Mouse (Mus musculus) lung, embryonic 14.5 days (tissue): ENCODE data around the gene Gbe1. TPM values are rescaled to one million over a fixed set of nuclear protein-coding genes. Genes with fewer than 3 reads are reported as not detected.

ENCODE experiments used
- ATAC-seq: fragments of 200-750 bp; cut with Nextera tagmentation; 2 replicates; pipeline ENCODE4 v1.8.0; 2017; ENCODE audit warnings: mild to moderate bottlenecking, moderate TSS enrichment, moderate library complexity; ENCODE audit not compliant: insufficient read depth
- DNase-seq: peaks from one replicate; pipeline ENCODE4 v3.0.0-alpha.2; 2015
- H3K27ac ChIP-seq: fragments of 300-500 bp; sonication (generic); 2 replicates; pipeline ENCODE4 v1.5.1; 2014; ENCODE audit warnings: low read depth, mild to moderate bottlenecking, moderate library complexity
- H3K27me3 ChIP-seq: fragments of 300-500 bp; sonication (generic); 2 replicates; pipeline ENCODE4 v1.6.1; 2014; ENCODE audit warnings: low read length, control low read depth; ENCODE audit not compliant: insufficient read depth
- H3K36me3 ChIP-seq: fragments of 300-500 bp; sonication (generic); 2 replicates; pipeline ENCODE4 v1.6.1; 2014; ENCODE audit warnings: control low read depth; ENCODE audit not compliant: insufficient read depth
- H3K4me1 ChIP-seq: fragments of 300-500 bp; sonication (generic); 2 replicates; pipeline ENCODE4 v1.6.1; 2014; ENCODE audit warnings: antibody characterized with exemption, control low read depth; ENCODE audit not compliant: insufficient read depth
- H3K4me2 ChIP-seq: fragments of 300-500 bp; sonication (generic); 2 replicates; pipeline ENCODE4 v1.6.1; 2014; ENCODE audit warnings: mild to moderate bottlenecking
- H3K4me3 ChIP-seq: fragments of 300-500 bp; sonication (generic); 2 replicates; pipeline ENCODE4 v1.5.1; 2014; ENCODE audit warnings: low read depth, low read length
- H3K9ac ChIP-seq: fragments of 300-500 bp; sonication (generic); 2 replicates; pipeline ENCODE4 v1.6.1; 2014
- H3K9me3 ChIP-seq: fragments of 300-500 bp; sonication (generic); 2 replicates; pipeline ENCODE4 v1.6.1; 2016; ENCODE audit warnings: low read depth, low read length, control low read depth
- CTCF ChIP-seq: IDR thresholded peaks from 2 replicates; pipeline ENCODE4 v1.5.1; 2016; ENCODE audit warnings: antibody characterized with exemption, low read depth
- WGBS: fragments of 180-500 bp; shearing (Covaris S2); extraction: QIAGEN DNeasy Blood & Tissue Kit; methylation state at CpG from one replicate; pipeline ENCODE4 v1.1.7; 2014; 5-methylcytosine and 5-hydroxymethylcytosine counted together
- polyA plus RNA-seq: library from polyadenylated mRNA; unstranded; fragments of >200 nt; fragmentation: Nextera tagmentation; extraction: Ambion mirVana; gene quantifications from 2 replicates; pipeline ENCODE4 v1.2.1, GENCODE M21; 2014

Gbe1 gene
- polyA plus RNA-seq, 1 experiment from 2014 or later = 19.1 TPM

DNA sequence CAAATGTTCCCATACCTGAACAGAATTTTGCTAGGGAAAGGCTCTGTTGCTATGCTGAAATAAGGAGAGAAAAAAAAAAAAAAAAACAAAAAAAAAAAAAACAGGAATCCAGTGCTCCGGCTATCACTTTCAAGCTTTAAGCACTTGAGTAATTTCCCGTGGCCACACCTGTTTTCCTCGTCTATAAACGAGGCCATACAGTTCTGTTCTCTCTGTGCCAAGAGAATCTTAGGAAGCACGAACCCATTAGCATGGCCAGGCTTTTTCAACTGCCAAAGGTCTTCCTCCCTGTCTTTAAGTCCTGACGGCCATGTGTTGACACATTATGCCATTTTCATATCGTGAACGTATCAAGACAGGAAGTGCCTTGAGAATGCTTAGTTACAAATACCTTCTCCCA lies 248.8 kb downstream of the Gbe1 start:
- no peak overlapping the region for H3K27ac ChIP-seq
- no peaks in the 10 kb centered on the region for H3K4me1 ChIP-seq
- WGBS = 75% methylated on average over 8 of the region's 8 CpGs
- no peaks in the 10 kb centered on the region for H3K9me3 ChIP-seq
- no peak for TF ChIP-seq CTCF
- H3K27me3 ChIP-seq = no peaks in the 10 kb centered on the region
- H3K9ac ChIP-seq = no peak overlapping the region
- no peak overlapping the region for H3K4me3 ChIP-seq
- ATAC-seq = no peak
- no peak overlapping the region for H3K4me2 ChIP-seq
- no peak for DNase-seq
- H3K36me3 ChIP-seq = no peaks in the 10 kb centered on the region

GRCm38 (mm10) chr16:70563456-70563855 lies 249.7 kb downstream of the Gbe1 start:
- Histone ChIP-seq H3K36me3 (no peaks in the 10 kb centered on the region), H3K4me3 (no peak overlapping the region), H3K9me3 (no peaks in the 10 kb centered on the region), H3K4me2 (no peak overlapping the region), H3K27ac (no peak overlapping the region), H3K27me3 (no peaks in the 10 kb centered on the region), H3K4me1 (no peaks in the 10 kb centered on the region), H3K9ac (no peak overlapping the region)
- no peak for TF ChIP-seq CTCF
- peak; percentile 0 for DNase-seq
- 65% methylated on average over 5 of the region's 5 CpGs for WGBS
- ATAC-seq = no peak

GRCm38 (mm10) chr16:70568341-70569265 lies 254.9 kb downstream of the Gbe1 start:
- Histone ChIP-seq H3K27me3 (no peaks in the 10 kb centered on the region), H3K4me3 (no peak overlapping the region), H3K4me2 (no peak overlapping the region), H3K36me3 (no peaks in the 10 kb centered on the region), H3K9me3 (no peaks in the 10 kb centered on the region), H3K27ac (no peak overlapping the region), H3K4me1 (no peaks in the 10 kb centered on the region), H3K9ac (no peak overlapping the region)
- DNase-seq (peak; percentile 94), ATAC-seq (peak; percentile 69; the same call in 1 of the 2 replicates)
- WGBS = 52% methylated on average over 23 of the region's 23 CpGs
- peak; percentile 72 for TF ChIP-seq CTCF

DNA sequence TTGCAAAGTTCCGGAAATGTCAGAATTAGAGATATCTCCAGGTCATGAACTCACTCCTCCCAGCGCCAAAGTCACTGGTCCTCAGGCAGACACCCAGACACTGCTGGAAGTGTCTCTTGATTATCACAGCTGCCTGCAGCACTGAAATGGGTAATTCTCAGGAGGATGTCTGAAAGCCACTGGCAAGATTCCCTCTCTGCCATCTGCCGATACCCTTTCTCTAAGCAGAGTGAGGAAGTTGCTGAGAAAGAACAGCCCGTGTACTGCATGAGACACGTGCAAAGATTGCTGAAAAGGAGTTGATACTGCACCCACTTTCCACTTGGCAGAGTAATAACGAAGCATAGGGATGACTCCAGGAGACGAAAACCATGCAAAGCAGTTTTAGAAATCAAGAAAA lies 272.2 kb downstream of the Gbe1 start:
- Histone ChIP-seq H3K4me2 (no peak overlapping the region), H3K9ac (no peak overlapping the region), H3K27ac (no peak overlapping the region), H3K27me3 (no peaks in the 10 kb centered on the region), H3K9me3 (no peaks in the 10 kb centered on the region), H3K36me3 (no peaks in the 10 kb centered on the region), H3K4me1 (no peaks in the 10 kb centered on the region), H3K4me3 (no peak overlapping the region)
- no peak for TF ChIP-seq CTCF
- WGBS = 36% methylated on average over 7 of the region's 7 CpGs
- ATAC-seq (no peak), DNase-seq (no peak)

- H3K36me3 ChIP-seq = no peaks in the 10 kb centered on the region
- peak; percentile 38; the same call in 1 of the 2 replicates for ATAC-seq
- no peaks in the 10 kb centered on the region for H3K9me3 ChIP-seq
- TF ChIP-seq CTCF = no peak
- H3K9ac ChIP-seq = no peak overlapping the region
- no peaks in the 10 kb centered on the region for H3K27me3 ChIP-seq
- no peak overlapping the region for H3K4me2 ChIP-seq
- peak; percentile 32 for DNase-seq
- no peak overlapping the region for H3K27ac ChIP-seq
- H3K4me3 ChIP-seq = no peak overlapping the region
- H3K4me1 ChIP-seq = no peaks in the 10 kb centered on the region
- WGBS = 66% methylated on average over 3 of the region's 3 CpGs
Observed at GRCm38 (mm10) chr16:70602326-70602725, 288.6 kb downstream of the Gbe1 start.

- Histone ChIP-seq H3K9ac (no peak overlapping the region), H3K4me1 (no peaks in the 10 kb centered on the region), H3K36me3 (no peaks in the 10 kb centered on the region), H3K4me3 (no peak overlapping the region), H3K27ac (no peak overlapping the region), H3K9me3 (no peaks in the 10 kb centered on the region), H3K27me3 (no peaks in the 10 kb centered on the region), H3K4me2 (no peak overlapping the region)
- TF ChIP-seq CTCF = no peak
- ATAC-seq (no peak), DNase-seq (no peak)
- 64% methylated on average over 2 of the region's 2 CpGs for WGBS
Observed at GRCm38 (mm10) chr16:70608358-70608757, 294.6 kb downstream of the Gbe1 start.

GRCm38 (mm10) chr16:70617691-70618090 lies 303.9 kb downstream of the Gbe1 start:
- no peak for ATAC-seq
- Histone ChIP-seq H3K27ac (no peak overlapping the region), H3K4me2 (no peak overlapping the region), H3K36me3 (no peaks in the 10 kb centered on the region), H3K9me3 (no peaks in the 10 kb centered on the region), H3K9ac (no peak overlapping the region), H3K4me1 (no peaks in the 10 kb centered on the region), H3K27me3 (no peaks in the 10 kb centered on the region), H3K4me3 (no peak overlapping the region)
- WGBS = 68% methylated on average over 1 of the region's 1 CpGs
- TF ChIP-seq CTCF = no peak
- DNase-seq = no peak
